Mouse (Mus musculus) left cerebral cortex, postnatal 10 days (tissue): ENCODE results near the gene Dars. TPM values are rescaled to one million over a fixed set of nuclear protein-coding genes. Genes with fewer than 3 reads are reported as not detected.
"Not testable (repeated sequence)": the region's sequence is repeated elsewhere in the genome, so short reads cannot be mapped to it uniquely, and the experiment has no call there.

ENCODE experiments used
- DNase-seq, 2 experiments: peaks; one replicate each; pipeline ENCODE4 v3.0.0; 2021 to 2022; ENCODE audit warnings: low spot score in 2 of 2, mixed read lengths in 1 of 2; ENCODE audit errors: extremely low spot score in 1 of 2
- intact Hi-C: fragments of 180-260 bp; cut with DNase I; formaldehyde crosslinking; loops from one replicate; pipeline ENCODE4 v1.15.1; 2025
- total RNA-seq, 2 experiments: library from RNA; stranded (reverse); gene quantifications; 2 replicates each; pipeline ENCODE4 v1.2.3; 2021

Gene Dars
- total RNA-seq, 2 experiments from 2014 or later, result 64.0 to 67.9 TPM

GRCm38 (mm10) chr1:128359554-128360376, 57.4 kb downstream of the Dars start, which contains the start of gene Mcm6:
Mcm6 (minus strand) TSS chr1:128359664.
- intact Hi-C loops, result no loop called here
- DNase-seq, result peak; percentile 93 to 96

DNA sequence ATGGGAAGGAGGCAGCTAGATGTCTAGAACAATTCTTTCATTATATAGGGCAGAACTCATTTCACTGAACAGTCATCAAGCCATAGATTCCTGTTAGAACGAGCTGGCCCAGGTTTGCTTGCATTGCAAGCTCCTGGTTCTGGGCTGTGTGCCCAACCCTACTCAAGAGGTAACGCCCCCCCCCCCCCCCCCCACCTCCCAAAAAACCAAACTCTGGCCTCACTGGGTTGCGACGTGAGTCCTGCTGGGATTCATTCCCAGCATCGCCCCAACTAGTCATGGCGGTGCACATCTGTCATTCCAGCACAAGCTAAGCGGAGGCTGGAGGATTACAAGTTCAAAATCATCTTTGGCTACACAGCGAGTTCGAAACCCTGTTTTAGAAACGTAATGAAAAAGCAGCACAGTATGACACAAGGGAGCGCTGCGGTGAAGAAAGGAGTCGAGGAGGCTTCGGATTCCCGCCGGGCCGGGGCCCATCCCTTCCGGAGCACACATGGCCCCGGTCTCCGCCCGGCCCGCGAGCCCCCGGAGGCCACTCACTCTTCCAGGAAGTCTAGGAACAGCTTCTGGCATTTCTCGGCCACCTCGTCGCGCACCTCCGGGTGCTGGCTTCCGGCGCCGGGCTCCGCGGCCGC, 58.1 kb downstream of the Dars start:
- DNase-seq, result peak; percentile 18 to 38
- intact Hi-C loops, result no loop called here

DNA sequence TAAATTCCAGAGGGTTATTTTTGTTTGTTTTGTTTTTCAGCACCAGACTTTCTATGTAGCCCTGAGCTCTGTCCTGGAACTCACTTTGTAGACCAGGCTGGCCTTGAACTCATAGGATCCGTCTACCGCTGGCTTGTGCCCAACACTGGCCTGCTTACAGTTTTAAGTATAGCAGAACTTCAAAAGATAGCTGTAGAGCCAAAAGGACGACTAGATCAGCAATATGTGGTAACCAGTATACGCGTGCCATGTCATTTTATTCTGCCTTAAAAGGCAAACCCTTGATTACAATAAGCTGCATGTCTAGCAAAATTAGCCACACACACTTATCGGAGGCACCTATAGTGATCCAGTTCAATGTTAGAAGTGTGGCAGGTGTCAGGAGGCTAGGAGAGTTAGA, 58.9 kb downstream of the Dars start:
- intact Hi-C loops, result no loop called here
- DNase-seq, result no peak

DNA sequence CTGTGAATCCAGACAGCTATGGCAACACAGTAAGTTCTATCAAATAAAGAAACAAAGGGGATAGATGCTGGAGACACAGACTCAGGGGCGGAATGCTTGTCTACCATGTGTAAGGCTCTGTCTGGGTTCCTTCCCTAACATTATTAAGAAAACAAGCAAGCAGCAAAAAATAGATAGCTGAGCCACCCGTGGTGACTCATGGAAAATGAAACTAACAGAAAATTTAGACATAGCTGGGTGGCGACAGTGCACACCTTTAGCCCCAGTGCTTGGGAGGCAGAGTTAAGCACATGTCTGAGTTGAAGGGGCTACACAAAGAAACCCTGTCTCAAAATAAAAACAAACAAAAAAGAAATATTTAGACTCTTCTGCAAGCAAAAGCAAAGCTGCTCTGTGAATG, 59.7 kb downstream of the Dars start:
- DNase-seq, result no peak
- intact Hi-C loops, result no loop called here

DNA sequence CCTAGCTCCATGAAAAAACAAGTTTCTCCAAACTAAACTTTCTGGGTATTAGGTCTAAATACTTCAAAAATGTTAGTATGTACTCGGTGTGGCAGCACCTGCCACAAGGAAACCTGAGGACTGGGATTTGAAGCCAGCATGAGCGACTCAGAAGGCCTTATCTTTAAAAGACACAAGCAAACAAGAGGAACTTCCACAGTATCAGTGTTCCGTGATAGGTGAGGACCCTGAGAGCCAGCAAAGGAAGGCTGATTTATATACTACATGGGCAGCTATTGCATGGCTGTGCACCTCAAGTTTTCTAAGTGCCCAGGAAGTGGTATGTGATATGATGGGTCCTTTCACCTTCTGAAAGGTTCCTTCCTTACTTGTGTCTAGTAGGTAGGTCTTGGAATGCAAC, 64.1 kb downstream of the Dars start:
- DNase-seq, result no peak
- intact Hi-C loops, result no loop called here

GRCm38 (mm10) chr1:128344232-128344631, 72.9 kb downstream of the Dars start:
- intact Hi-C loops, result no loop called here
- no peak for DNase-seq

- DNase-seq, result no peak
- intact Hi-C loops, result no loop called here
Observed at GRCm38 (mm10) chr1:128337708-128338320, 79.4 kb downstream of the Dars start.

DNA sequence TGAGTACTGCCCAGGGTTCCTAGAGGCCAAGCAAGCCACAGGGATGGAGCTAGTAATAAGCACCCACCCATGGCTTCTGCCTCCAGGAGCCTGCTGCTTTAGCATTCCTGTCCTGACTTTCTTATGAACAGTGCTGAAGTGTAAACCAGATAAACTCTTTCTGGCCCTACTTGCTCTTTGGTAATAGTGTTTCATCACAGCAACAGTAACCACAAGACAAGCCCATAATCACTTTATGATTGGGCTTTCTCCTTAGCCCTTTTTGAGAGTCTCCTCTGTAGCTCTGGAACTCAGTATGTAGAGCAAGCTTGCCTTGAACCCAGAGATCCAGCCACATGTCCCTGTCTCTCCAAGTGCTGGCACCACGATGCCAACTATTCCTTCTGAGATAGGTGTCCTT, 86.9 kb downstream of the Dars start:
- intact Hi-C loops, result no loop called here
- no peak for DNase-seq

DNA sequence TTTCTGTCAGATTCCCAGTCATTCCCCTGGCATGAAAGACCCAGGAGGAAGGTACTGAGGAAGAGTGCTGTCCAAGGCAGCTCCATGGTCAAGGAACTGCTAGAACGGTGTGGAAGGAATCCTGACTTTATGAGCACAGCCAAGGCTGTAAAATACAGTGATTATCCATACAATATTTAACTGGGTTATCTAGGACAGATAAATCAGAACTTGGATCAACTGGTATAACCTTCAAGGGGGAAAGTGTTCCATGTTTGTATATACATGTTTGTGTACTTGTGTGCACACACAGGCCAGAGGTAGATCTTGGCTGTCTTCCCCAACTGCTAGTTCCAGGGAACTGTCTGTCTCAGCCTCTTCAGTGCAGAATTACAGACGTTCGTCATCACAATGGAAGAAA, 89.0 kb downstream of the Dars start, which contains the start of gene Lct:
Gene Lct, minus strand, starts transcription at position 101 of the 400 bp plus-strand sequence.
- DNase-seq, result no peak
- intact Hi-C loops, result no loop called here

GRCm38 (mm10) chr1:128327165-128327564, 90.0 kb downstream of the Dars start:
- DNase-seq, result no peak
- intact Hi-C loops, result no loop called here

GRCm38 (mm10) chr1:128324776-128325175, 92.4 kb downstream of the Dars start:
- intact Hi-C loops, result no loop called here
- no peak for DNase-seq

DNA sequence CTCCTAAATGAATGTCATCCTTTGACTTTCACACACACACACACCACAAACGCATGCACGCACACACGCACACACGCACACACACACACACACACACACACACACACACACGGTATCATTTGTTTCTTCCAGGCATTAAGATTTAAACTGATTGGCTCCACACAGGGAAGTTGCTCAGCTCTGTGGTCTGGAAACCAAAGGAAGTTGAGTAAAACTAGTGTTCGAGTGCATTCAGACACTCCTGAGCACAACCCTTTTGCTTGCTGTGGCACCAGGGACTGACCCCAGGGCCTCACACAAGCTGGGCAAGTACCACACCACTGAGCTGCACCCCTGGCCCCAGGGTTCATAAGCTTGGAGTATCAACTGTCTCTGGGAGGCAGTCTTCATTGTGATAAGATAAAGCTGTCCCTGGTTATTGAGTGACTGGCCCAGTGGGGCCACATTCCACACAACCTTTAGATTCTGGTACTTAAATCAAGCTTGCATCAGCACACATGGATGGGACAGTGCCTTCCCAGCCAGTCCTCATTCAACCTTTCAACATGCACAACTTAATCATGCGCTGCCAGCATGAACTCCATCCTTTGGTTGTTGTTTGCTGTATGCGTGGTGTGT, 94.0 kb downstream of the Dars start:
- no peak for DNase-seq
- intact Hi-C loops, result no loop called here

GRCm38 (mm10) chr1:128319266-128319665, 97.9 kb downstream of the Dars start:
- intact Hi-C loops, DNase-seq: not testable (repeated sequence)

GRCm38 (mm10) chr1:128314665-128315064, 102.5 kb downstream of the Dars start:
- no peak for DNase-seq
- intact Hi-C loops, result no loop called here

Other genes with a start within 250 kb of the Dars start
- 10 to 100 TPM; 49.6 to 53.1 TPM for gene Ubxn4, start 173.4 kb downstream of the Dars start, total RNA-seq
- 1 to 10 TPM; 5.4 to 6.1 TPM for gene Lct, start 89.0 kb downstream of the Dars start, total RNA-seq
- 10 to 100 TPM; 14.6 to 15.6 TPM for gene Mcm6, start 57.7 kb downstream of the Dars start, total RNA-seq
- gene Cxcr4, start 174.9 kb upstream of the Dars start, total RNA-seq, result 1 to 10 TPM; 7.2 to 10.0 TPM